Mouse (Mus musculus) brain, embryonic 14.5 days (tissue): ENCODE results near the gene Phactr1. TPM values are rescaled to one million over a fixed set of nuclear protein-coding genes. Genes with fewer than 3 reads are reported as not detected.

Experiments
- DNase-seq: peaks from one replicate; pipeline ENCODE4 v3.0.0-alpha.2; 2011; ENCODE audit warnings: low read depth
- CTCF ChIP-seq: fragments of 200-500 bp; IDR thresholded peaks from 2 replicates; pipeline ENCODE4 v1.5.1; 2012; ENCODE audit warnings: inconsistent platforms, mild to moderate bottlenecking, moderate library complexity, borderline replicate concordance; ENCODE audit not compliant: insufficient read depth, insufficient read length; ENCODE audit errors: extremely low read depth
- POLR2A ChIP-seq: fragments of 200-500 bp; IDR thresholded peaks from 2 replicates; pipeline ENCODE4 v1.6.1; 2012; ENCODE audit warnings: mild to moderate bottlenecking, inconsistent platforms, borderline replicate concordance; ENCODE audit not compliant: poor library complexity, insufficient read depth, insufficient read length, severe bottlenecking; ENCODE audit errors: extremely low read depth
- polyA plus RNA-seq: library from polyadenylated mRNA; depleted of rRNA; stranded (reverse); fragments of >200 nt; gene quantifications from 2 replicates; pipeline ENCODE4 v1.2.3, GENCODE M21; 2012

The Phactr1 gene
- polyA plus RNA-seq, 1 experiment: 40.1 TPM

GRCm38 (mm10) chr13:43032451-43032850 lies 352.0 kb downstream of the Phactr1 start:
- DNase-seq: no peak
- TF ChIP-seq CTCF: no peak
- no peak for TF ChIP-seq POLR2A

GRCm38 (mm10) chr13:43036510-43036909 lies 356.1 kb downstream of the Phactr1 start:
- DNase-seq: no peak
- TF ChIP-seq POLR2A: no peak
- TF ChIP-seq CTCF: no peak

DNA sequence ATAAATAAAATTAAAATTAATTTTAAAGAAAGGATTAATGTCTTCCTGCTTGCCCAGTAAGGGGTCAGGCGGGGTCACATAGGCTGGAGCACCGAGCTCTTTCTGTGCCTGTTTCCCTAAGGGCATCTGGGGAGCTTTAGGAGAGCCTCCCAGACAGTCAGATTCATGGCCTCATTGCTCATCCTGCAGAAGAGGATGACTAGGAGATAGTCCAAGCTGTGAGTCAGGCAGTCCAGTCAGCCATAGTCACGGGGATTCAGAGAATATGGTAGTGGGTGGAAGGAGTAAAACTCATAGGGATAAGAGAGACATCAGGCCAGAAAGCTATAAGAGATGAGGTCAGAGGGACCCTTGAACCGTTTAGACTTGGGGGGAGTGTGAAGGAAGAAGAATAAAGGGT lies 362.3 kb downstream of the Phactr1 start:
- DNase-seq: no peak
- TF ChIP-seq POLR2A (no peak), CTCF (no peak)

GRCm38 (mm10) chr13:43048553-43048952 lies 368.1 kb downstream of the Phactr1 start:
- no peak for TF ChIP-seq POLR2A
- TF ChIP-seq CTCF: no peak
- no peak for DNase-seq

DNA sequence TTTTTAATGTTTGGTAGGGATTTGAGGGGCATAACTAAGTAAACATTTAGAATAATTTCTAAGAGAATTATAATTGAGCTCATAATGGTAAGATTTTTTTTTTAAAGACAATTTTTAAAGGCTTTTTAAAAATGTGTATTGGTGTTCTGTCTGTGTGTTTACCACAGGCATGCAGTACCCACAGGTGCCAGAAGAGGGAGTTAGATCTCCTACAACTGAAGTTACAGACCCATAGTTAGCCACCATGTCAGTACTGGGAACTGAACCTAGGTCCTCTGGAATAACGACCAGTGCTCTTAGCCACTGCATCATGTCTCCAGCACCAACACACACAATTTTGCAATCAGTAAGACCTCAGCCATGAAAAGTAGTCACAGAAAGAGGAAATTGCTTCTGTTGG lies 372.8 kb downstream of the Phactr1 start:
- DNase-seq: no peak
- TF ChIP-seq POLR2A: no peak
- peak; percentile 13; the same call in 1 of the 2 replicates for TF ChIP-seq CTCF

DNA sequence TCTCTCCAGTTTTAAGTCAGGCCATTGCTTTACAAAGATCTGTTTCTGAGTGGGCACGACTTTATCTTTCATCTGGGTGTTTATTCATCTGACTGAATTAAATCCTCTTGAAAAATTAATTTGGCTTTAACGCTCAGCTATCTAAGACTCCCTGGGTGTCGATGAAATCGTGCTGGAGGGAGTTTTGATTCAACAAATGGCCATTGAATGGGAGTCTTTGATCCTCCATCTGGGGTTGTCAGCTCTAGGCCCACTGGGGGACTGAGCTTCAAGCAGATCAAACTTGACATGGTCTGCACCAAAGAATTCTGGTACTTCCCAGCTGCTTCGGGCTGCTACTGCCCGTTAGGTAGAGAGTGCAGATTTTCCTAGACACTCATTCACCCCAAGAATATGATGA lies 374.7 kb downstream of the Phactr1 start:
- TF ChIP-seq CTCF (no peak), POLR2A (no peak)
- peak; percentile 70 for DNase-seq

DNA sequence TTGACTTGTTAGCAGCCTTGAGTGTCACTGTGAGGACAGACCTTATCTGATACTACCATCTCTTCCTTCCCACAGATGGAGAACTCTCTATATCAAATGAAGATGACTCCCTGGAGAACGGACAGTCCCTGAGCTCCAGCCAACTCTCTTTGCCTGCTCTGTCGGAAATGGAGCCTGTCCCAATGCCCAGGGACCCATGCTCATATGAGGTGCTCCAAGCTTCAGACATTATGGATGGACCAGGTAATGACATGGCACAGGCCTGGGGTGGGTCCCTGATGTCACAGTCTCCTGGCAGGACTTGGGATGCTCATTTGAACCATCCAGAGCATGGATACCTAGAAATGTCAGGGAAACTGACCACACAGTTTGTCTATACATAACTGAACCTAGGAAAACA lies 376.7 kb downstream of the Phactr1 start:
- no peak for DNase-seq
- TF ChIP-seq CTCF (no peak), POLR2A (no peak)

DNA sequence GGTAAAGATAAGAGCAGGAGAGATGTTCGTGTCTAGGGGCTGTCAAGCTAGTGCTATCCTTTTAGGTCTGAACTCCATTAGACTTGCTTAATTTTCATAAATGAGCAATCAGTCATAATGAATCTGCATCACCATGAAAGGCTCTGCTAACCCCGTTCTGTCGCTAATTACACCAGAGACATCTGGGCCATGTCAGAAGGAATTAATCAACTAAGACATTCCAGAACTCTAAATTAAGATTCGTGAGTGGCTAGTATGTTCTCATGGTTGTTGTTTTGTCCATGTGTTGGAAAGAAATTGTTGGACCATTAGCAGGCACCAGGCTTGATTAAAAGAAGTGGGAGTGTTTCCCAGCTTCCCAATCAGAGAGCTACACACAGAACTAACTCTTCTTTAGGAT lies 382.9 kb downstream of the Phactr1 start:
- peak; percentile 49 for DNase-seq
- TF ChIP-seq POLR2A: no peak
- TF ChIP-seq CTCF: no peak

- TF ChIP-seq POLR2A: no peak
- TF ChIP-seq CTCF: no peak
- DNase-seq: no peak
Measured at GRCm38 (mm10) chr13:43068716-43069265, 388.4 kb downstream of the Phactr1 start.

GRCm38 (mm10) chr13:43070496-43070895 lies 390.1 kb downstream of the Phactr1 start:
- no peak for DNase-seq
- TF ChIP-seq CTCF (no peak), POLR2A (no peak)

- no peak for TF ChIP-seq POLR2A
- TF ChIP-seq CTCF: no peak
- no peak for DNase-seq
Measured at GRCm38 (mm10) chr13:43070971-43071370, 390.5 kb downstream of the Phactr1 start.

- TF ChIP-seq CTCF: no peak
- TF ChIP-seq POLR2A: no peak
- DNase-seq: no peak
Measured at GRCm38 (mm10) chr13:43075456-43075855, 395.0 kb downstream of the Phactr1 start.

GRCm38 (mm10) chr13:43077485-43077884 lies 397.1 kb downstream of the Phactr1 start:
- no peak for TF ChIP-seq CTCF
- no peak for TF ChIP-seq POLR2A
- DNase-seq: peak; percentile 33

DNA sequence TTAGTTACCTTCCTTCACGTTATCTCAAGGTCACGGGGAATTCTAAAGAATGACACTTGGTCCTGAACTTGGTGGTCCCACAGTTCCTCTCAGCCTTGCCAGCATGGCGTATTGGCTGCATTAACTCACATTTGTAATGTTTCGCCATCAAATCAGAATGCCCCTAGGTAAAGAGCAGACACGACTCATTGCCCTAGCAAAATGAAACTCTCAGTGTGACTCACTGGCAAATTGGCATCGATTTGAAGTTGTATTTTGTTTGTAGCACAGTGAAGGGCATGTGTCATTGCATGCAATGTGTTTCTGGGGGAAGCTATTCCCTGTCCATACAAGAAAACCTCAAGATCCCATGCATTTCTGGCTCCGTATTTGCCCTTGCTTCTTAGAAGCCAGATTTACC lies 404.8 kb downstream of the Phactr1 start:
- DNase-seq: no peak
- no peak for TF ChIP-seq POLR2A
- no peak for TF ChIP-seq CTCF
